Mouse (Mus musculus) regulatory T cell (primary cell): Measurements from ENCODE around the gene Arhgef16.

ENCODE experiments used
- in situ Hi-C: fragments of 300-600 bp; cut with MboI, MseI; formaldehyde crosslinking; loops from one replicate; pipeline ENCODE4 v1.15.1; 2025; ENCODE audit warnings: high pct_unique_total_duplicates

The Arhgef16 gene

GRCm38 (mm10) chr4:154301466-154301881 lies at the start of gene Arhgef16:
TSS of gene Arhgef16 (minus strand) at chr4:154301676.
- in situ Hi-C loops: no loop called here

- in situ Hi-C loops: no loop called here
These were observed 46.8 kb upstream of the Arhgef16 start for GRCm38 (mm10) chr4:154348197-154348786.

- in situ Hi-C loops: no loop called here
These were observed 45.5 kb upstream of the Arhgef16 start for GRCm38 (mm10) chr4:154346731-154347522.

- in situ Hi-C loops: no loop called here
These were observed 35.2 kb upstream of the Arhgef16 start for GRCm38 (mm10) chr4:154336650-154337049.

GRCm38 (mm10) chr4:154335761-154336160 lies 34.3 kb upstream of the Arhgef16 start, which contains the start of gene B230104I21Rik:
TSS of gene B230104I21Rik (plus strand) at chr4:154336127.
- in situ Hi-C loops: no loop called here

GRCm38 (mm10) chr4:154334699-154335402 lies 33.4 kb upstream of the Arhgef16 start:
- in situ Hi-C loops: no loop called here

- in situ Hi-C loops: no loop called here
These were observed 31.8 kb upstream of the Arhgef16 start for GRCm38 (mm10) chr4:154333300-154333699.

GRCm38 (mm10) chr4:154331271-154331670 lies 29.8 kb upstream of the Arhgef16 start:
- in situ Hi-C loops: no loop called here

GRCm38 (mm10) chr4:154330001-154330400 lies 28.5 kb upstream of the Arhgef16 start:
- in situ Hi-C loops: no loop called here

GRCm38 (mm10) chr4:154328836-154329235 lies 27.4 kb upstream of the Arhgef16 start:
- in situ Hi-C loops: no loop called here

GRCm38 (mm10) chr4:154328431-154328830 lies 27.0 kb upstream of the Arhgef16 start:
- in situ Hi-C loops: no loop called here

- in situ Hi-C loops: no loop called here
These were observed 23.9 kb upstream of the Arhgef16 start for GRCm38 (mm10) chr4:154325410-154325809.

- in situ Hi-C loops: no loop called here
These were observed 12.1 kb upstream of the Arhgef16 start for GRCm38 (mm10) chr4:154313622-154313967.

GRCm38 (mm10) chr4:154312935-154313621 lies 11.6 kb upstream of the Arhgef16 start:
- in situ Hi-C loops: no loop called here

GRCm38 (mm10) chr4:154312143-154312812 lies 10.8 kb upstream of the Arhgef16 start:
- in situ Hi-C loops: no loop called here

- in situ Hi-C loops: no loop called here
These were observed 9.2 kb upstream of the Arhgef16 start for GRCm38 (mm10) chr4:154310576-154311262.

GRCm38 (mm10) chr4:154309131-154309530 lies 7.7 kb upstream of the Arhgef16 start:
- in situ Hi-C loops: no loop called here

GRCm38 (mm10) chr4:154299541-154300271 lies 1.8 kb downstream of the Arhgef16 start:
- in situ Hi-C loops: no loop called here

- in situ Hi-C loops: no loop called here
These were observed 3.7 kb downstream of the Arhgef16 start for GRCm38 (mm10) chr4:154297761-154298160.

GRCm38 (mm10) chr4:154294262-154294731 lies 7.2 kb downstream of the Arhgef16 start:
- in situ Hi-C loops: no loop called here
